Mouse (Mus musculus) ZHBTc4 (cell line): Measurements from ENCODE around the gene Slc38a4.

ENCODE experiments used
- DNase-seq: peaks from one replicate; pipeline ENCODE4 v3.0.0-alpha.2; 2011; ENCODE audit warnings: low read depth, low spot score

Slc38a4 gene

GRCm38 (mm10) chr15:96971906-96972305 is 83.8 kb downstream of the Slc38a4 start:
- DNase-seq: peak; percentile 77

GRCm38 (mm10) chr15:96969792-96970191 is 86.0 kb downstream of the Slc38a4 start:
- no peak for DNase-seq

DNA sequence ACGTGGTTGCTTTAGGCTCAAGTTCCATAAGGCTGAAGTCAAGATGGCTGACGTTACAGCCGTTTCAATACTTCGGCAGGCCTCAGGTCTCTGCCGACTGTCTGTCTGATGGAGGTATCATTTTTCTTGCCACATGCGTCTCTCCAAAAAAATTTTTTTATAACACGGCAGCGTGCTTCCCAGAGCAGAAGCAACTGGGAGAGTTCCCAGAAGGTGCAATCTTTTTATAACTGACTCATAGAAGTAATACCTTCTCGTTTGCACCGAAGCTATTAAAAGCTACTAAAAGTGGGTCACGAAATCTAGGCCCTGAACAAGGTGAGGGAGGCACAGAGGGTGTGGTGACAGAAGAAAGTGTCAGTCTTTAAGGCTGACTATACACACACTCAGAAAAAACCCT is 87.0 kb downstream of the Slc38a4 start:
- no peak for DNase-seq

GRCm38 (mm10) chr15:96966326-96966725 is 89.4 kb downstream of the Slc38a4 start:
- DNase-seq: no peak

DNA sequence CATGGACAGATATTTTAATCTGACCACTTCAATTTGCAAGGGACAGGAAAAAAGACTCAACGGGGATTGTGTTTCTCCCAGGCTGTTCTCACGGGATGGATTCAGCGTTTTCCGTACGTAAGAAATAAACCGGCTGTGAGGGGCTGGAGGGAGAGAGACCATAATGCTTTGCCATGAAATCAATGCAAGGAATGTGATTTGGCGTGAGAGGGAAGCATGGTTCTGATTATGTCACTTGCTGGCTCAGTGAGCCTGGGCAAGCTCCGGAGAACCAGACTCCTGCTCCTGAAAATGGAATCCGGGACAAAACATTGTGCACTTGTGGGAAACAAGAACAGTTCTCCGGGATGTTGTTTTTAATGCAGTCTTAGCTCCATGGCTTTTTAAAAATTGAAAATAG is 92.0 kb downstream of the Slc38a4 start:
- DNase-seq: no peak

GRCm38 (mm10) chr15:96963318-96963717 is 92.4 kb downstream of the Slc38a4 start:
- no peak for DNase-seq

DNA sequence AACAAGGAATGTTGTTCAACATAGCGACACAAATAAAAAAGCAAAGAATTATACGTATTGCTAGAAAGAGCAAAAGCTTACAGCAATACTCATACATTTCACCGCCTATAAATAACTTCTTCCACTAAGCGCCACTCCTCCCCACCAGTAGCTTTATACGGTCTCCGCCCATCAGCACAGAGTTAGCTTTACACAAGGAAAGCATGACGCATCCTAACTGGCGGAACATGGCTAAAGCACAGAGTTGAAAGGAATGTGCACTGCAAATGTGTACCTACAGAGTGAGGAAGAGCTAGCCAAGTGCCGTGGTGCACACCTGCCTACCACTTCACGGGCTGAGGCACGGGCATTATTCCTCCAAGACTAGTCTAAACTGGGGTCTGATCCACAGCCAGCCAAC is 95.4 kb downstream of the Slc38a4 start:
- DNase-seq: peak; percentile 16

DNA sequence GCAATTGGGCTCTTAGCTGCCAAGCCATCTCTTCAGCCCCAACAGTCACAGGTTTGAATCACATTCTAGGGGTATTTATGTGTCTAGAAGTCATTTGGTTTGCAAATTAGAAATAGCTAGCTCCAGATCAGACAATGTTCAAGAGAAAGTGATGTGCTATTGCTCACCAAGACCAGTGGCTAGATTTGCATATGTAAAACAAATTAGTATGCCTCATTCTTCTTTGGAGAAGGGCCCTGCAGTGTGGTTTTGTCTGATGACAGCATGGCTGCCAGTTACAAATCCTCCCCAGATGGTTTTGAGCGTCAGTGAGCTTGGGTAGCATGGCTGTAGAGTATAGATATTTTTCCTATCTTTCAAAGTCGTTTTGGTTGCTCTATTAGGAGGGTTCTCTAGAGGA is 96.5 kb downstream of the Slc38a4 start:
- no peak for DNase-seq

DNA sequence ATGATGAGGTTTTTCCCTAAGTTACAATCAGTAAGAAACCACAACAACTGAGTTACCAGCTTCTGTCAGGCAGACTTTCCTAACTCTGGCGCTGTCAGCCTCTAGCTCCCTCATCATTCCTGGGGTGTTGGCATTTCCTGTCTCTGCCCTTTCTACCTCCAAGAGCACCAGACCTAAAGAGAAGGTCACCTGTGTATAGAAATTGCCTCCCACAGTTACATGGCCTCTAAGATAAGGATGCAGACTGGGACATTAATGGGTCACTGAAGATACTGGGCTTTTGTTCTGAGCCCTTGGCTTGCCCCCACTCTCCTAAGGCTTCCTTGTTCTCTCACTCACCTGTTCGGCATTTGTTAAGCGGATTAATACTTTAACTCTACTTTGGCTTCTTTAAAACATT is 99.1 kb downstream of the Slc38a4 start:
- no peak for DNase-seq

GRCm38 (mm10) chr15:96954389-96954788 is 101.4 kb downstream of the Slc38a4 start:
- DNase-seq: no peak

GRCm38 (mm10) chr15:96953938-96954238 is 101.9 kb downstream of the Slc38a4 start:
- peak; percentile 21 for DNase-seq

GRCm38 (mm10) chr15:96953112-96953937 is 102.4 kb downstream of the Slc38a4 start:
- DNase-seq: peak; percentile 91

- DNase-seq: peak; percentile 79
These were observed 103.3 kb downstream of the Slc38a4 start for GRCm38 (mm10) chr15:96952488-96952887.

GRCm38 (mm10) chr15:96951783-96952182 is 104.0 kb downstream of the Slc38a4 start:
- DNase-seq: peak; percentile 66

GRCm38 (mm10) chr15:96948471-96948870 is 107.3 kb downstream of the Slc38a4 start:
- DNase-seq: peak; percentile 66
